Mouse (Mus musculus) telencephalon, adult 2 months (tissue): ENCODE data around the gene Opn4.

Source experiments
- DNase-seq: peaks from one replicate; pipeline ENCODE4 v3.0.0-alpha.2; 2011; ENCODE audit warnings: low read depth, low spot score

Gene Opn4

DNA sequence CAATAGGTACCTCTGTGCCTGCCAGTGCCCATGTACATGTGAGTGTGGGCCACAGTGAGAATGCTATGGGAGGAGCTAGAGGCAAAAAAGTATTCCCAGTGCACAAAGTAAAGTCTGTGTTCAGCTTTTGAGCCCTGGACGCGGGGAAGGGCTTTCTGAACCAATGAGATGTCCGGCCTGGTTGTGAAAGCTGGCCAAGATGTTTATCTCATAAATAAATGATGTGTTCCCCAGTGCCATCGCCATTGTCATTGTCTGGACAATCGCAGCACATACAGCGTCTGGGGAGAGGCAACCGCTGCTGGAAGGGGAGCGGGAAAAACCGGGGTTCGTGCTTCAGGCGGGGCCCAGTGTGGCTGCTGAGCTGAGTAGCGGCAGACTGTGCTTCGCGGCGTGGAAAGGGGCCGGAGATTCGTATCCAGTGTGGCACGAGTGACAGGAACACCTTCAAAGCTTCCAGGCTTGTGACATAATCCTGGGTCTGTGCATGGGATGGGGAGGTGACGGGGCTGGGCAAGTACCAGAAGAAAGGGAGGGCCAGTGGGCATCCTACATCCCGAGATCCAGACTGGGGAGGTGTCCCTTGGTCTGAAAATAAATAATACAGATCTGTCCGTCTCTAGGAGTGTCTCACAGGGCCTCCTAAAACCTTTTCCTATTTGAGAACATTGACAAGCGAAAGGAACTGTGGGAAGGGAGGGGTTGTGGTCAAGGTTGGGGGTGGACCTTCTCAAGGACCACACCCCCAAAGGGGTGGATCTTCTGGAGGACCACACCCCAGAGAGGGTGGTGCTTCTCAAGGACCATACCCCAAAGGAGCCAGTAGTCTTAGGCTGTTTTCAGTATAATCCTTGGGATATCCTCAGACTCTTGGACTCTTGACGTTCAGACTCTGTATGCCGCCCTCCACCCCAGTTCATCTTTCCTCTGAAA, 8.9 kb downstream of the Opn4 start:
- peak; percentile 62 for DNase-seq

DNA sequence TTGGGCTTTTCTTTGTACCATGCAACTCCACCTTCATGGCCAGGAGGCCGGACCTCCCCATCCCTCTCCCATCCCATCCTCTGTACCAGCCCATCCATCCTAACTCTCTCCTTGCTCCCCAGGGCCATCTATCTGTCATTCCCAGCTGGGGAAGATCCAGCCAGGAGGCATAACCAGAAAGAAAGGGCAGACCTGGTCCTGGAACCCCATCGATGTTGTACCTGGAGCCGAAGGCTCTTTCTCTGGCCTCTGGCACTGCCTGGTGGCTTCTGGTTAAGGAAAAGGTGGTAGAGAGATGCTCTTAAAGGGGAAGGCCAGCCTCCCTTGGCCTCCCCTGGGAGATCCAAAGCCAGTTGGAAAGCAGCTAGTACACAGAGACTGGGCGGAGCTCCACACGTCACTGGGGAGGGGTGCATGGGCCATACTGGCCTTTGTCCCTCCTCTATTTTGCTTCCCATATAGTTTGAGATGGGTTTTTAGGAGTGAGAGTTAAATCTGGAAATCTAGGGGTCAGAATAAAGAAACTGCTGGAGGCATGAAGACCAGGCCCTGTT, 9.8 kb downstream of the Opn4 start:
- no peak for DNase-seq

DNA sequence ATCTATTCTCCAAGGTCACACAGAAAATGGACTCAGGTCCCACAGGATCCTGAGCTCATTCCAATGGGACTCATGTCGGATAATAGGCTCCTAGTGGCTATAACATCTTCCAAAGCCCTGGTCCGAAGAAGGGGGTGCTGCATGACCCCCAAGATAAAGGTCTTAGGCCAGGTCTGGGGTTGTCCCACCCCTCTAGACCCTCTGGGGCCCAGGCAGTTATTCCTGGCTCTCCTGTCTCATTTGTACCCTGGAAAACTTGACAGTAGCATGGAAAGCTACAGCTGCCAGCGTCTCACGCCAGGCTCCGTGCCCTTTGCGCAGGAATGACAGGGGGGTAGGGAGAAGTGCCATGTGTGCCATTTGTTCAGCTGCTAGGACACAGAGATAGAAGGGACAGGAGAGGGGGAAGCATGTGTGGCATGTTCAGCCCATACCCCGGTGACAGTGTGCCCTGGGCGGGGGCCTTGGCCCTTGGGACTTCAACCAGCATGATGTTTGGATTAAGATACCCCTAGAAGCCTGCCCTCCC, 10.7 kb downstream of the Opn4 start:
- no peak for DNase-seq

DNA sequence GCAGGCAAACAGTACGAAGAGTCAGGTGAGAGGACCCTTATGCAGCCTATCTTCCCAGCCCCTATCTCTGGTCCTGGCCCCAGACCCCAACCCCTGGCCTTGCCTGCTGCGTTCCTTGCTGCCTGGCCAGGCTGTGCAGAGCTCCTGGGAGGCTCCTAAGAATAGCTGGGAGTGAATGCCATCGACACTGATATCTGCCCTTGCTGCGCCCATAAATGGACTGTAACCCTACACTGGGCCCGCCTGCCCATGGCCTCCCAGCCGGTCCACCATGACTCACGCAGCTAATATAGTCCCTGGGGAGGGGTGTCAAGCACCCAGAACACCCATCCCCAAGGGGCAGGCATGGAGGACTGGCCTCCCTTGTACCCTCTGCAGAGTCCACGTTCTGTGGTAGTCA, 11.4 kb downstream of the Opn4 start, which contains the start of gene Ldb3:
Ldb3 (minus strand) TSS at position 185 of the 400 bp plus-strand sequence.
- DNase-seq: no peak

DNA sequence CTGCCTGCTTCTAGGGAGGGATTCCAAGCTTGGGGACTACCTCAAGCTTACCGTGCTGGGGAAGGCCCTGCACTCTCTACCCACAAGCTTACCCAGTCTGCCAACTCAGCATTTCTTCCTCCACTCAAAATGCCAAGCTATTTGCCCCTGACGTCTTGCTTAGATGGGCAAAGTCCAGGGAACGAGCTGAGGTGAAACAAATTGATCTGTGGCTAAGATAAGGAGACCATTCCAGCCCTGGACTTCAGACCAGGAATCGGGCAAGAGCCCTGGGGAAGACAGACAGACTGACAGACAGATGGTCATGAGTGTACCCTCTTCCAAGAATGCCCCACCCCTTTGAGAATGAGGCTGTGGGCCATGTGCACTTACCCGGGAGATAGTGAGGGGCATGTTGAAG, 11.9 kb downstream of the Opn4 start:
- DNase-seq: no peak

DNA sequence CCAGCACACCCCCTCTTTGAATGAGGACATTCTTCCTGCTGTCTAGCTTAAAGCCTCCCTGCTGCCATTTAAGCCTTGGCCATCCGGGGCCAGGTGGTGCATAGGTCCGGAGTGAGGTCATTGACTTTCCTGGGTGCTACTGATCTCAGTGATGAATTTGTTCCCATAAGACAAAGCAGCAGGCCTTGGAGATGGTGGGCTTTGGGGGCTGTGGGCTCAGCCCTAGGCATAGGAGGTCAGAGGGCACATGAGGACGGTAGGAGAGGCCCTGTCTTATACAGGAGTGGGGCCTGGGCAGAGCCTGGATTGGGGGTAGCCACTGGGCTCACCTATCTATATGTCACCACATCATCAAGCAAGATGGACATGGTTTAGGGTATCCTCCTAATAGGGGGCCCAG, 13.1 kb downstream of the Opn4 start:
- DNase-seq: no peak

DNA sequence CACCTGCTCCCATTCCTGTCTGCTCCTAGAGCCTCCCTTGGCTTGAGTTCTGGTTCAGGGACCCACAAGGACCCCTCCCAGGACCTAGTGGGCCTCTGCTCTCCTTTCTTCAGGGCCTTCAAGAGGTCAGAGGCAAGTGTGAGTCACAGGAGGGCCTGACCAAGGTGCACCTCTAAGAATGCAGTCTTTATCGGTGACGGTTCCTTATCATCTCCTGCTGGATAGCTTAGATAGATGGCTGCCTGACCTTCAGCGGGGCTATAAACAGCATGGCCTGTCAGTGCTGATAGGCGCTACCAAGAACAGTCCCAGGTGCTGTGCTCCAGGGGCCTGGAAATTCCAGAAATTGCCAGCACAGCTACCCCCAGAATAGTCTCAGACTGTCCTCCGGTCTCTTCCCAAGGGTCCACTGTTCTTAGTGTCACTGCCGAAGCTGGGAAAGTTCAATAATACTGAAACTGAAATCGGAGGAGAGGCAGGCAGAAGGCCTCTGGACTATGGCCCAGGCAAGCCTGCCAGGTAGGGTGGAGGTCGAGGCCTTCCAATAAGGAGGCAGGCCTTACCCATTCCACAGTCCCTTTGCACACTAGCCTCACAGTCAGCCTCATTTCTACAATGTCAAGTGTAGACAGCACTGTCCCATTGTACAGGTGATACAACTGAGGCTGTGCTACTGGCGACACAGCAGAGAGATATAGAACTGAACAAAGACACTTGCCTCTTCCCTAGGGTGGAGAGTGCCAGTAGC, 14.4 kb downstream of the Opn4 start:
- no peak for DNase-seq

DNA sequence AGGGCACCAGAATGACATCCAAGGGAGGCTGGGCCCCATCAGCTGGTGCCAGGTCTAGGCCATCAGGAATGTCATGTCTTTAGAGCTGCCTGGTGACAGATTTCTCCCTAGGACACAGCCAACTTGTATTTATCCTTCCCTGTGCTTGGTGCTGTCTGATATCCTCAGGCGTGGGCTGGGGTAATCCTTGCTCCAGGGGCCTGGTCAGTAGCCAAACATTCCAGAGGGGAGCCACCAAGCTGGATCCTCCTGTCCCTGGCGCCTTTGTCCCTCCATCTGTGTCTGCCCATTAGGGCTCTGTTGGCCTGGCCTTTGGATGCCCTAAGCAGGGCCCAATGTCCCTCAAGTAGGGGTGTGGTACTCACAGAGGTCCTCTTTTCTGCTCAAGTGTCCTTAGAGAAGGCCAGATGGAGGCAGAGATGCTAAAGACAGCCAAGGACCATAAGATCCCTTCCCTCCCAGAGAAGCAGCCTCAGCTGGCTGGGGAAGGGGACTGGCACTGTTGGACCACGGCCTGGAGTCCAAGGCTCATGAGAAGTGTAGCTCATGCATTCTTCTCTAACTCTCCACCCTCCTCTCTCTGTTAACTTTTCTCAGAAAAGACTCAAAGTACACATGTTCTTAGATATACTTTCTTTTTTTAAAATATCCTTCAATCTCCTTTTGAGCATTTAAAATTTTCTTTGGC, 17.1 kb downstream of the Opn4 start:
- DNase-seq: no peak

DNA sequence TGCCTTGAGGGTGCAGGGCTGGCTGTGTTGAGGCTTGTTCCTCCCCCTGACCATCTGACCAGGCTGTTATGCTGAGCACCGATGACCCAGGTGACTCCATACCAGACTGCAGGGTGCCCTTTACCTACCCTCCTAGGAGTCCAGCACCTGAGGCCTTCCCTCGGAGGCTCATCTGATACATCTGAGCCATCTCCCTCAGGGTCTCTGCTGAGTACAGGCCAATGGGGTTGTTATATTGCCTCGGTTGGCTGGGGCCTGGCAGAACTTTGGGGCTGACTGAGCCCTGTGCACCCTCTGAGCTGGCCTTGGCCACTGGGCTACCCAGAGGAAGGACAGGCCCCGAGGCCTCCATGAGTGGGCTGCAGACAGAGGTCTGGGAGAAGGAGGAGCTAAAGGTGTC, 23.1 kb downstream of the Opn4 start:
- DNase-seq: no peak

DNA sequence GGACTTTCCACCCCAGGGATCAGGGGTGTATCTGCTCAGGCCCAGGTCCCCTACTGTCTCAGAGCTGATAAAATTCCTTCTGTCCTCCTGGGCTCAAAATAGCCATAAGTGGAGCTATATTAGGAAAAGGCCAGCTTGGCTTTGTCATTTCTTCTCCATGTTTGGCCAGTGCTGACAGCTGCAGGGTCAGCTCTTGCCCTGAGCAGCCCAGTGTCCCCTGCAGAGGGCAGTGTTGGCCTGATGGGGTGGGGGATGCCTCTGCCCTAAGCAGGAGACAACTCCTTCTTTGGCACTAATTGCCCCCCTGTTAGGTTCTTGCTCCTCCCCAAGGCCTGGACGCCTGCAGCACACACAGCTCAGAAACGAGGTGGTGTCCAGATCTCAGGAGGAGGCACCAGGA, 25.9 kb downstream of the Opn4 start:
- no peak for DNase-seq

DNA sequence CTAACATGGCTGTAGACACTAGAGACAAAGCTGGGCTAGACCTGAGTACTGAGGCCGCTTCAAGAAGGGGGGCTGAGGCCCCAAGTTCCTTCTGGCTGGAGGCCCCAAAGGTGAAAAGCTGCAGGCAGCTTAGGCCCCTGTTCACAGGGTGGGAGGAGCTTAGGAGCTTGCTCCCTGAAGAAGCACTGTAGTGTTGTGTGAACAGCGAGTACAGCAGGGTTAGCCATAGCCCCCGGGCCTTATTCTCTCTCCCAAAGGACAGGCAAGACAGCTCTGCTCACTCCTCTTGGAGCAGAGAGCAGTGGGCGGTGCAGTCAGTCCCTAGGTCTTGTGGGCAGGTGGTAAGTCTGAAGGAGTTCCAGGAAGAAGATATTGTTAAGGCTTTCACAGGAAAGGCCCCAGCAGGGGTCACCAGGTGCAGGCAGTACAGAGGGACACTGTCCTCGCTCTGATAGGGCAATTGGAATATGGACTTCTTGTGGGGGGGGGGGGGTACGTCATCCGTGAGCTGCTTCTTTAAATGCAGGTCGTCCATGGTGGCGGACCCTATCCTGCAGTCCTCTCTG, 26.5 kb downstream of the Opn4 start:
- no peak for DNase-seq

DNA sequence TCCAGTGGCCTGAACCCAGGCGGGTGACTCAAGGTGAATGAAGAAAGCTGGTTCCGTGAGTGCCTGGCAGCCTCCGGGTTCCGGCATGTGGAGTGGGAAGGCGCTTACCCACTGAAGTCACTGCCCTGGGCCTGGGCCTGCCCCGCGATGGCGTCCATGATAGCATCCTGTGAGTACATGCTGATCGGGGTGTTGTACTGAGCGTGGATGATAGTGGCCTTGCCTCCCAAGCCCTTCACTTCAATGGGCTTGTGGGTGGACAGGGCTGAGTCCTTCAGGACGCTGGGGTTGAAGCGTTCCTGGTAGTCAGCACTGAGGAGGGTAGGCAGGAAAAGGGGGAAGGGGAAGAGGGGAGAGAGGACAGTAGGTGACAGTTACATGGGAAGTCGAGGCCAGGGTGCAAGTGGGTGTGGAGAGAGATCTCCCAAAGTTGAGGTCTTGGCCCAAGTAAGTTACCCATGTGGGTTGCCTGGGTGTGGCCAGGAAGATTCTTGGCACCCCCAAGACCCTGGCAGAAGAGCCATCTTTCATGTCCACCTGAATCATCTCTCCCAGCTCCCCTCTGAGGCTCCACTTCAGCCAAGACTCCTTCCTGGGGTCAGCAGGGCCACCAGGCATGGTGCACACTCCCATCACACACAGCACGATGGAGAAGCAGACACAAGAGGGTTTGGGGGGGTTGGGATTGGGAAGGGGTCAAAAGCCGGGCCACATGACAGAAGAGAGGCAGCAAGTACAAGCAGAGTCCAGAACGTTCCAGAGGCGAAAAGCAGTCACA, 28.1 kb downstream of the Opn4 start:
- no peak for DNase-seq

DNA sequence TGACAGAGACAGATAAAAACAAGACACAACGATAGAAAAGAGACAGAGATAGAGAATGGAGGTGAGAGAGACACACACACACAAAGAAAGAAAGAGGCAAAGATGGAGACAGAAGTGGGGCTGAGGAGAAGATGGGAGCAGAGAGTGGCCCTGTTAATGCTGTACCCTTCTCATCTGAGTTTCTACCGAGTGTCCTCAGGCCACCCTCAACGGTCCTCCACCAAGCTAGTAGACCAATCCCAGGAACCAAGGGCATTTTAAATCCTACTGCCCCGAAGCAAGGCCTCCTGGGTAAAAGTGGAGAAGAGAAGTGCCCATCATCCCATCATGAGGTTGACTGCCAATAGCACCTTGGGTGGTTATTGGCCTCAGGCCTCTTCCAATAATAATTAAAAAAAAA, 29.0 kb downstream of the Opn4 start:
- DNase-seq: no peak

DNA sequence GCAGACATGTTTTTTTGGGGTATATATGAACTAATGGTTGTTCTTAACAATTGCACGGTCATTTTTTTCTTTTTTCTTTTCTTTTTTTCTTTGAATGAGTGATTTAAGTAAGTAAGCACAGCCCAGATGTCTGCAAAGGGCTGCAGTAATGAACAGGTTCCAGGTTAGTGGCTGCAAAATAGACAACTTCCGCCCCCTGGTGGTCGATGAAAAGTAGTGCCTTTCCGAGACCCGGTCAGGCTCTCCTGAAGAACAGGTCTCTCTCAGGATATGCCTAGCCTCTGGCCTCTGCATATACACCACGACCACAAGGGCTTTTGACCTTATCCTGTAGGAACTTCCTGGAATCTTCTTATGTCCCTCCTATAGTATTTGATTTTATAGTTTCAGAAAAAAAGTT, 29.6 kb downstream of the Opn4 start:
- peak; percentile 62 for DNase-seq

DNA sequence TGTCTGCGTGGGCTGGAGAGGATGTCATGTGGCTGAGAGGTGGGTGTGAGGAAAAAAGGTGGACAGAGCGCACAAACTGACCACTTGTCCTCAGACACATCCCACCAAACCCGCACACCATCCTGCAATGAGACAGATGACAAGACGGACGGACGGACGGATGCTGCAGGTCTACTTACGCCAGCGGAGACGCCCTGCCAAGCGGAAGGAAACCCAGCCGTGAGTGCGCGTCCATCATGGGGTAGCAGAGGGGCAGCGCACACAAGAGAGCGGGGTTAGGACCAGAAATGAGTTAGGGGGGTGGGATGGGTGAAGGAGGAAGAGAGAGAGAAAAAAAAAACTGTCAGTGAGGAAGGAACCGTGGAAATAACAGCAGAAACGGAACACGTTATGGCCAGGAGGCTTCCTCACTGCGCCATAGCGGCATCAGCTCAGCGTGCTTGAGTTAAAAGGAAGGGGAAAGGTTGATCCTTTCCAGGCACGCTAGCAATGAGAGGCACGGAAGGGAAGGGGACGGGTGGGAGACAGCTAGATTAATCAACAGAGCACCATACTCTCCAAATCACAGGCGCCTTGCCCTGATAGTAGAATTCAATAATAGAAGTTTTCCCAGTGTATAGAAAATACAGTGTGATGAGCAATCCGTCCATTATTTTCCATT, 30.3 kb downstream of the Opn4 start:
- no peak for DNase-seq

DNA sequence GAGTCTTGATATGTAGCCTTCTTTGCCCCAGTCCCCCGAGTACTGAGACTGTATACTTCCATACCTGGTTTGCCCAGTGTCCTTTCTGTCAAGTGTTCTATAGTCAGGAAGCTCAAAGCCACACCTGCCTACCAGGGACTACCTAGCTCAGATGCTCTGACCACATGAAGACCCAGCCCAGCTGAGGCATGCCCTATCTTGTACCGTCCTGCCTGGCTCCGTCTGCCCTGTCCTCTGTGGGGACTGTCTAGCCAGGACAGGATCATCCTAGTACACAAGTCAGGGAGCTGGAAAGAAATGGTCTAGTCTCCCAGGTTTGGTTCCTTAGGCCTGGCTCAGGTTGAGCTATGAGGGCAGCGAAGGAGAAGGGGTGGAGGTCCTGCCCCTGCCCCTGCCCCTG, 31.3 kb downstream of the Opn4 start:
- no peak for DNase-seq

DNA sequence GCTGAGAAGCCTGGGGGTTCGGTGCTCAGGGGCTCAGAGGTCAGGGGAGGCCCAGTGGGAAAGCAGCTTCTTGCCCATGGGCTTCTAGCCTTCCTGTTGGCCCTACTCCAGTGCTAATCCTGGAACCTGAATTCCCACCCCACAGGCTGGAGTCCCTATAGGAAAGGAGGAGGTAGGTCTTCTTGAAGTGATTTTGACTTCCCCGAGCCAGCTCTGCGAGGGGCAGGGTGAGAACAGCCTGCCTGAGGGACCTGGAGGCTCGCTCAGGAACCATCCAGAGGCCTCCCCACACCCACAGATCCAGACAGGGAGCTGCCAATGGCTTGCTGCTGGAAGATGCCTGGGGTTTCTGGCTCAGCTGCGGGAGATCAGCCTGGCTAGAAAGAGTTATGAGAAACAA, 32.2 kb downstream of the Opn4 start:
- no peak for DNase-seq

DNA sequence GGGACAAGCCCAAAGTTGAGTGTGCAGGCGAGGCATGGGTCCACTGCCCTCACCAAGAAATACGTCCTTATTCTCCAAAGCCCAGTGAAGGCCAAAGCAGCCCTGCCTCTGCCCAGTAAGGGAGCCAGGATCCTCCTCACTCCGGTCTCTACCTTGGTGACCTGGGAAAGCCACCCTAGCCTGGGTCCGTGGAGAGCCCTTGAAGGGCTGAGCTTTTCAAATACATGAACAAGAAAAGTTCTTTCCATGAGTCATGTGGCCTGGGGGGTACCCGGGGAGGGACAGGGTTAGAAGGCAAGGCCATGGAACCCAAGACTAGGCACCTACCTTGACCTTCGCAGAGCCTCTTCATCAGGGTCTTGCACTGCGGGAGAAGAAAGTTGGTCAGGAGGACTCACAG, 33.4 kb downstream of the Opn4 start:
- no peak for DNase-seq

DNA sequence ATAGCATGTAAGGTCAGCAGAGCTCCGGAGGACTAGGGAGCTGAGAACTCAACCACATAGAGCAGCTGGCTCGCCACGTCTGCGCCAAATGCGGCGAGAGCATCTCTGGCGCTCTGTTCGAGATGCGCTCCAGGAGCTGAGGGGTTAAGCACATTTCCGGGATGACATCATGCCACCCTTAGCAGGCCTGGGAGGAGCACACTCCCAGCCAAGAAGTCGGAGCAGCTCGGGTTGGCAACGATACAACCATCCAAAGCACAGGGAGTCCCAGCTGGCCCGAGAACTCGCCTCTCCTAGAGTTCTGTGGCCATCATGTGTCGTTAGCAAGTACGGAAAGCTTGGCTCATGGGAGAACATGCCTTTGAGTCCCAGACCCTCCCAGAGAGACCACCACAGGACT, 34.2 kb downstream of the Opn4 start:
- DNase-seq: no peak

DNA sequence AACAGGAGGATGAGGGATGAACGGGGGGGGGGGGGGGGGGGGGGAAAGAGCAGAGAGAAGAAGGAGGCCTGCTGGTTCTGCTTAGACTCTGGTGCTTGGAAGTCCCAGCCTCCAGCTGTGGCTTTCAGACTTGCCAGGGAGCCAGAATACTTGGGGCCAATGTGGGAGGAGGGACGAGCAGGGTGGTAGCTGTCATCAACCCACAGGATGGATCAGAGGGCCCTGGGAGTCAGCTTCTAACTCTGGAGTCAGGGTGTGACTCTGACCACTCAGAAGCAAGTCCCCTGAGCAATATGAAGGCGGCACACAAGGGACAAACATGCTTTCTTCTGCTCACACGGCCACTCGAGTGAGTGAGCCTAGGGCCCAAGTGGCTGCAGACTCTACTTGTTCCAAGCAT, 35.3 kb downstream of the Opn4 start:
- DNase-seq: no peak
